Mouse (Mus musculus) frontal cortex, postnatal 36 days (tissue): ENCODE results near the gene H2-M11.

Experiments
- DNase-seq, 2 experiments: peaks; one replicate each; pipeline ENCODE4 v3.0.0; 2022; ENCODE audit warnings: low spot score in 2 of 2

H2-M11 gene

GRCm38 (mm10) chr17:36546775-36547174, at the start of gene H2-M11:
H2-M11 (plus strand) TSS chr17:36547075.
- DNase-seq = no peak

- DNase-seq = no peak
Observed at GRCm38 (mm10) chr17:36500435-36500834, 46.4 kb upstream of the H2-M11 start.

GRCm38 (mm10) chr17:36503910-36504309, 43.0 kb upstream of the H2-M11 start:
- DNase-seq = no peak
